Mouse (Mus musculus): Measurements from ENCODE around the gene Nhlrc3.

DNA sequence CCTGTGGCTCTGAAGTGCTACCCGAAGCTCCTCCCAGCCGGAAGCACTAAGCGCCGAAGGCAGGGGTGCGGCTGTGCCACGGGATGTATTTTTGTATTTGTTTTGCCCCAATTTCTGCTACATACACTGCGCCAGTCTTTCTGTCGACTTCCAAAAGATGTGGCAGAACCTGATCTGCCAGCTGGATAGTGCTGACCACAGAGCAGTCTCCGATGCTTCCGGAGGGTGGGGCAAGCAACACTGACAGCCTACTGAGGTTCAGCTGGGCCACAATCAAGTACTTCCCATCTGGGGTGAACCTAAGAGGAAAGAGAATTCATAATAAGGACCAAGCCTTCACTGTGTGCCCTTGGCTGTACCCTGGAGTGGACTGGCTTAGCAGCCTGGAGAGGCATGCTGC is 10.8 kb downstream of the Nhlrc3 start:
- TF ChIP-seq POU5F1 (IDR thresholded peaks at IDR 0.05; ENCODE audit: borderline replicate concordance, low read length) (no peak), CTCF (conservative IDR thresholded peaks at IDR 0.05; ENCODE audit: low read length) (no peak), NANOG (IDR thresholded peaks at IDR 0.05; ENCODE audit: borderline replicate concordance, low read length) (no peak)

All from E14TG2a.4 (cell line).